Mouse (Mus musculus): ENCODE measurements at regions not wholly inside any gene's neighbourhood (a gene's known extent, or its start where the extent isn't known, plus 50 kb on each side); places are given as distances from the start of the nearest gene placed in this dataset.

GRCm38 (mm10) chr14:61985575-61985974 lies 306.8 kb upstream of the Rnaseh2b start:
- Histone ChIP-seq H3K36me3 (replicated peaks; ENCODE audit: control insufficient read depth, insufficient read depth, low read depth, low read length) (no peaks in the 10 kb centered on the region), H3K27me3 (ENCODE audit: control insufficient read depth, insufficient read depth, low read length) (no peaks in the 10 kb centered on the region), H3K4me3 (ENCODE audit: low read depth, low read length) (no peak overlapping the region), H3K27ac (replicated peaks; ENCODE audit: low read depth, low read length) (no peak overlapping the region), H3K9me3 (replicated peaks; ENCODE audit: control insufficient read depth, low read length) (no peaks in the 10 kb centered on the region), H3K4me1 (ENCODE audit: control insufficient read depth, insufficient read depth, low read length) (no peaks in the 10 kb centered on the region), H3K4me2 (ENCODE audit: low read depth, low read length) (no peak overlapping the region), H3K9ac (replicated peaks; ENCODE audit: low read length) (no peak overlapping the region)
- 78% methylated on average over 3 of the region's 3 CpGs for WGBS
- no peak for ATAC-seq (replicated peaks; ENCODE audit: insufficient number of reproducible peaks, low FRiP score, low TSS enrichment, low read depth)
- DNase-seq (ENCODE audit: low spot score): no peak

- Histone ChIP-seq H3K27me3 (ENCODE audit: control insufficient read depth, insufficient read depth, low read length) (no peaks in the 10 kb centered on the region), H3K36me3 (replicated peaks; ENCODE audit: control insufficient read depth, insufficient read depth, low read depth, low read length) (no peaks in the 10 kb centered on the region), H3K4me1 (ENCODE audit: control insufficient read depth, insufficient read depth, low read length) (no peaks in the 10 kb centered on the region), H3K9ac (replicated peaks; ENCODE audit: low read length) (no peak overlapping the region), H3K27ac (replicated peaks; ENCODE audit: low read depth, low read length) (no peak overlapping the region), H3K4me2 (ENCODE audit: low read depth, low read length) (no peak overlapping the region), H3K9me3 (replicated peaks; ENCODE audit: control insufficient read depth, low read length) (no peaks in the 10 kb centered on the region), H3K4me3 (ENCODE audit: low read depth, low read length) (no peak overlapping the region)
- 85% methylated on average over 13 of the region's 13 CpGs for WGBS
- ATAC-seq (replicated peaks; ENCODE audit: insufficient number of reproducible peaks, low FRiP score, low TSS enrichment, low read depth) (no peak), DNase-seq (ENCODE audit: low spot score) (no peak)
These were observed 306.2 kb upstream of the Rnaseh2b start for GRCm38 (mm10) chr14:61986203-61986602.

- DNase-seq (ENCODE audit: low spot score): no peak
- 90% methylated on average over 1 of the region's 1 CpGs for WGBS
- no peaks in the 10 kb centered on the region for H3K9me3 ChIP-seq (replicated peaks; ENCODE audit: control insufficient read depth, low read length)
- no peak overlapping the region for H3K4me2 ChIP-seq (ENCODE audit: low read depth, low read length)
- no peaks in the 10 kb centered on the region for H3K27me3 ChIP-seq (ENCODE audit: control insufficient read depth, insufficient read depth, low read length)
- no peak overlapping the region for H3K9ac ChIP-seq (replicated peaks; ENCODE audit: low read length)
- no peak for ATAC-seq (replicated peaks; ENCODE audit: insufficient number of reproducible peaks, low FRiP score, low TSS enrichment, low read depth)
- H3K27ac ChIP-seq (replicated peaks; ENCODE audit: low read depth, low read length): no peak overlapping the region
- no peaks in the 10 kb centered on the region for H3K4me1 ChIP-seq (ENCODE audit: control insufficient read depth, insufficient read depth, low read length)
- H3K36me3 ChIP-seq (replicated peaks; ENCODE audit: control insufficient read depth, insufficient read depth, low read depth, low read length): no peaks in the 10 kb centered on the region
- no peak overlapping the region for H3K4me3 ChIP-seq (ENCODE audit: low read depth, low read length)
These were observed 297.1 kb upstream of the Rnaseh2b start for GRCm38 (mm10) chr14:61995253-61995652.

GRCm38 (mm10) chr14:61997736-61998135 lies 294.7 kb upstream of the Rnaseh2b start:
- Histone ChIP-seq H3K4me2 (ENCODE audit: low read depth, low read length) (no peak overlapping the region), H3K4me3 (ENCODE audit: low read depth, low read length) (no peak overlapping the region), H3K9me3 (replicated peaks; ENCODE audit: control insufficient read depth, low read length) (no peaks in the 10 kb centered on the region), H3K36me3 (replicated peaks; ENCODE audit: control insufficient read depth, insufficient read depth, low read depth, low read length) (no peaks in the 10 kb centered on the region), H3K27ac (replicated peaks; ENCODE audit: low read depth, low read length) (no peak overlapping the region), H3K9ac (replicated peaks; ENCODE audit: low read length) (no peak overlapping the region), H3K27me3 (ENCODE audit: control insufficient read depth, insufficient read depth, low read length) (no peaks in the 10 kb centered on the region), H3K4me1 (ENCODE audit: control insufficient read depth, insufficient read depth, low read length) (no peaks in the 10 kb centered on the region)
- DNase-seq (ENCODE audit: low spot score) (no peak), ATAC-seq (replicated peaks; ENCODE audit: insufficient number of reproducible peaks, low FRiP score, low TSS enrichment, low read depth) (no peak)

- DNase-seq (ENCODE audit: low spot score) (no peak), ATAC-seq (replicated peaks; ENCODE audit: insufficient number of reproducible peaks, low FRiP score, low TSS enrichment, low read depth) (no peak)
- Histone ChIP-seq H3K27ac (replicated peaks; ENCODE audit: low read depth, low read length) (no peak overlapping the region), H3K27me3 (ENCODE audit: control insufficient read depth, insufficient read depth, low read length) (no peaks in the 10 kb centered on the region), H3K9me3 (replicated peaks; ENCODE audit: control insufficient read depth, low read length) (no peaks in the 10 kb centered on the region), H3K4me3 (ENCODE audit: low read depth, low read length) (no peak overlapping the region), H3K4me1 (ENCODE audit: control insufficient read depth, insufficient read depth, low read length) (no peaks in the 10 kb centered on the region), H3K36me3 (replicated peaks; ENCODE audit: control insufficient read depth, insufficient read depth, low read depth, low read length) (no peaks in the 10 kb centered on the region), H3K4me2 (ENCODE audit: low read depth, low read length) (no peak overlapping the region), H3K9ac (replicated peaks; ENCODE audit: low read length) (no peak overlapping the region)
- WGBS: 85% methylated on average over 3 of the region's 3 CpGs
These were observed 294.1 kb upstream of the Rnaseh2b start for GRCm38 (mm10) chr14:61998259-61998658.

- Histone ChIP-seq H3K9me3 (replicated peaks; ENCODE audit: control insufficient read depth, low read length) (no peaks in the 10 kb centered on the region), H3K27ac (replicated peaks; ENCODE audit: low read depth, low read length) (no peak overlapping the region), H3K36me3 (replicated peaks; ENCODE audit: control insufficient read depth, insufficient read depth, low read depth, low read length) (no peaks in the 10 kb centered on the region), H3K9ac (replicated peaks; ENCODE audit: low read length) (no peak overlapping the region), H3K4me2 (ENCODE audit: low read depth, low read length) (no peak overlapping the region), H3K27me3 (ENCODE audit: control insufficient read depth, insufficient read depth, low read length) (no peaks in the 10 kb centered on the region), H3K4me1 (ENCODE audit: control insufficient read depth, insufficient read depth, low read length) (no peaks in the 10 kb centered on the region), H3K4me3 (ENCODE audit: low read depth, low read length) (no peak overlapping the region)
- DNase-seq (ENCODE audit: low spot score) (peak; percentile 23), ATAC-seq (replicated peaks; ENCODE audit: insufficient number of reproducible peaks, low FRiP score, low TSS enrichment, low read depth) (no peak)
- 27% methylated on average over 7 of the region's 7 CpGs for WGBS
These were observed 290.9 kb upstream of the Rnaseh2b start for GRCm38 (mm10) chr14:62001481-62001949.

GRCm38 (mm10) chr14:62002131-62002530 lies 290.3 kb upstream of the Rnaseh2b start:
- Histone ChIP-seq H3K27ac (replicated peaks; ENCODE audit: low read depth, low read length) (no peak overlapping the region), H3K36me3 (replicated peaks; ENCODE audit: control insufficient read depth, insufficient read depth, low read depth, low read length) (no peaks in the 10 kb centered on the region), H3K9me3 (replicated peaks; ENCODE audit: control insufficient read depth, low read length) (no peaks in the 10 kb centered on the region), H3K4me1 (ENCODE audit: control insufficient read depth, insufficient read depth, low read length) (no peaks in the 10 kb centered on the region), H3K4me2 (ENCODE audit: low read depth, low read length) (no peak overlapping the region), H3K27me3 (ENCODE audit: control insufficient read depth, insufficient read depth, low read length) (no peaks in the 10 kb centered on the region), H3K4me3 (ENCODE audit: low read depth, low read length) (no peak overlapping the region), H3K9ac (replicated peaks; ENCODE audit: low read length) (no peak overlapping the region)
- ATAC-seq (replicated peaks; ENCODE audit: insufficient number of reproducible peaks, low FRiP score, low TSS enrichment, low read depth) (no peak), DNase-seq (ENCODE audit: low spot score) (no peak)
- WGBS: 50% methylated on average over 5 of the region's 5 CpGs

- H3K9ac ChIP-seq (replicated peaks; ENCODE audit: low read length): no peak overlapping the region
- H3K4me3 ChIP-seq (ENCODE audit: low read depth, low read length): no peak overlapping the region
- H3K36me3 ChIP-seq (replicated peaks; ENCODE audit: control insufficient read depth, insufficient read depth, low read depth, low read length): no peaks in the 10 kb centered on the region
- no peak overlapping the region; the same call in 1 of the 2 replicates for H3K4me2 ChIP-seq (ENCODE audit: low read depth, low read length)
- no peaks in the 10 kb centered on the region for H3K4me1 ChIP-seq (ENCODE audit: control insufficient read depth, insufficient read depth, low read length)
- no peaks in the 10 kb centered on the region for H3K27me3 ChIP-seq (ENCODE audit: control insufficient read depth, insufficient read depth, low read length)
- DNase-seq (ENCODE audit: low spot score) (peak; percentile 58), ATAC-seq (replicated peaks; ENCODE audit: insufficient number of reproducible peaks, low FRiP score, low TSS enrichment, low read depth) (no peak)
- 0 out of 2 replicates have a peak overlapping the region, but pooled peaks have one; percentile 44 for H3K27ac ChIP-seq (replicated peaks; ENCODE audit: low read depth, low read length)
- 30% methylated on average over 16 of the region's 16 CpGs for WGBS
- no peaks in the 10 kb centered on the region for H3K9me3 ChIP-seq (replicated peaks; ENCODE audit: control insufficient read depth, low read length)
These were observed 289.2 kb upstream of the Rnaseh2b start for GRCm38 (mm10) chr14:62003013-62003781.

All from embryonic facial prominence, embryonic 11.5 days (tissue).